Mouse (Mus musculus) T-cell, adult 2 months (primary cell): ENCODE data around the gene Hif3a.
A peak's percentile ranks its signal among the peaks of the same experiment; 100 is the strongest.

Source experiments
- DNase-seq: peaks from one replicate; pipeline ENCODE4 v3.0.0; 2022; ENCODE audit warnings: low spot score

The Hif3a gene

GRCm38 (mm10) chr7:17056601-17057523, 5.4 kb downstream of the Hif3a start:
- DNase-seq, result no peak

- DNase-seq, result peak; percentile 61
Measured at GRCm38 (mm10) chr7:17056081-17056581, 6.1 kb downstream of the Hif3a start.

- DNase-seq, result no peak
Measured at GRCm38 (mm10) chr7:17055287-17055946, 6.8 kb downstream of the Hif3a start.

GRCm38 (mm10) chr7:17054325-17054989, 7.8 kb downstream of the Hif3a start:
- DNase-seq, result no peak

GRCm38 (mm10) chr7:17050933-17051594, 11.2 kb downstream of the Hif3a start:
- peak; percentile 50 for DNase-seq

GRCm38 (mm10) chr7:17050491-17050890, 11.7 kb downstream of the Hif3a start:
- no peak for DNase-seq

GRCm38 (mm10) chr7:17048431-17049190, 13.6 kb downstream of the Hif3a start:
- DNase-seq, result no peak

- DNase-seq, result no peak
Measured at GRCm38 (mm10) chr7:17047041-17047682, 15.1 kb downstream of the Hif3a start.

- DNase-seq, result no peak
Measured at GRCm38 (mm10) chr7:17045743-17046142, 16.5 kb downstream of the Hif3a start.

- no peak for DNase-seq
Measured at GRCm38 (mm10) chr7:17039373-17039772, 22.9 kb downstream of the Hif3a start.

GRCm38 (mm10) chr7:17038018-17038695, 24.1 kb downstream of the Hif3a start:
- no peak for DNase-seq

GRCm38 (mm10) chr7:17030239-17030638, 32.0 kb downstream of the Hif3a start:
- peak; percentile 13 for DNase-seq

- no peak for DNase-seq
Measured at GRCm38 (mm10) chr7:17028923-17029322, 33.3 kb downstream of the Hif3a start.

- DNase-seq, result peak; percentile 63
Measured at GRCm38 (mm10) chr7:17027588-17028343, 34.5 kb downstream of the Hif3a start, which contains the start of gene Ppp5c. Ppp5c (minus strand) TSS chr7:17027924.

GRCm38 (mm10) chr7:17026710-17027587, 35.3 kb downstream of the Hif3a start:
- DNase-seq, result peak; percentile 35

- no peak for DNase-seq
Measured at GRCm38 (mm10) chr7:17025896-17026622, 36.2 kb downstream of the Hif3a start.

- no peak for DNase-seq
Measured at GRCm38 (mm10) chr7:17025505-17025894, 36.7 kb downstream of the Hif3a start.
